Mouse (Mus musculus) bone marrow macrophage, adult 2 months (primary cell): ENCODE results near the gene Ticam1.

Source experiments
- CTCF ChIP-seq: IDR thresholded peaks from 2 replicates; pipeline ENCODE4 v1.5.1; 2012; ENCODE audit warnings: low read depth, mild to moderate bottlenecking, low read length, moderate library complexity
- POLR2A ChIP-seq: IDR thresholded peaks from 2 replicates; pipeline ENCODE4 v1.6.1; 2012; ENCODE audit warnings: mild to moderate bottlenecking, low read depth, low read length, borderline replicate concordance

DNA sequence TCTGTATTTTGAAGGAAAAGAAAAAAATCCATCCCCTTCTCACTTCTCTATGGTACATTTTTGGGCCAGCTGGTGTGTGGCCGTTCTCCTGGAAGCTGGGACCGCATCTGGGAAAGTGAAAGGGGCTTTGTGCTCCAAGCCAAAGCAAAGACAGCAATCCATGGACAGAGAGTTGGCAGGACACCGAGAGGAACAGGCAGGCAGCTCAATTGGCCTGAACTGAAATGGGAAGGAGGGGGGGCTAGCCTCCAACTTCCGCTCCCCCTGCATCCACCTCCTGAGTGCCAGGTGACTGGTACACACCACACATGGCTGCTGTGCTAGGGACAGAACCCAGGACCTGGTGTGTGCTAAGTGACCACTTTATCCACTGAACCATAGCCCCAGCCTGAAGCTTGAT lies 6.2 kb upstream of the Ticam1 start:
- TF ChIP-seq POLR2A, result no peak
- TF ChIP-seq CTCF, result no peak
